Mouse (Mus musculus) gonadal fat pad, adult 2 months (tissue): ENCODE results near the gene Taldo1. TPM values are rescaled to one million over a fixed set of nuclear protein-coding genes. Genes with fewer than 3 reads are reported as not detected.

Experiments used
- DNase-seq: peaks from one replicate; pipeline ENCODE4 v3.0.0-alpha.2; 2012; ENCODE audit warnings: low read depth
- polyA plus RNA-seq: library from polyadenylated mRNA; depleted of rRNA; stranded (reverse); fragments of >200 nt; gene quantifications from 2 replicates; pipeline ENCODE4 v1.2.3, GENCODE M21; 2012

The Taldo1 gene
- polyA plus RNA-seq, 1 experiment: 438 TPM

DNA sequence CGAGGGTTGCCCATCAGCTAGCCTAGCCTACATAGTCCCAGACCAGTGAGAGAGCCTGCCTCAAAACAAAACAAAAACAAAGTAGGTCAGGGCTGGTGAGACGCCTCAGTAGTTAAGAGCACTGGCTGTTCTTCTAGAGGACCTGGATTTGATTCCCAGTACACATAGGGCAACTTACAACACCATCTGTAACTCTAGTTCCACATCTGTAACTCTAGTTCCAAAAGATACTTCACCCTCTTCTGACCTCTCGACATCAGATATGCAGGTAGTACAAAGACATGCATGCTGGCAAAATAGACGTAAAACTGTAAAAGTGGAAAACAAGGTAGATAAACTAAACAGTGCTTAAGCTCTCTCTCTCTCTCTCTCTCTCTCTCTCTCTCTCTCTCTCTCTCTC lies 31.8 kb downstream of the Taldo1 start:
- no peak for DNase-seq

DNA sequence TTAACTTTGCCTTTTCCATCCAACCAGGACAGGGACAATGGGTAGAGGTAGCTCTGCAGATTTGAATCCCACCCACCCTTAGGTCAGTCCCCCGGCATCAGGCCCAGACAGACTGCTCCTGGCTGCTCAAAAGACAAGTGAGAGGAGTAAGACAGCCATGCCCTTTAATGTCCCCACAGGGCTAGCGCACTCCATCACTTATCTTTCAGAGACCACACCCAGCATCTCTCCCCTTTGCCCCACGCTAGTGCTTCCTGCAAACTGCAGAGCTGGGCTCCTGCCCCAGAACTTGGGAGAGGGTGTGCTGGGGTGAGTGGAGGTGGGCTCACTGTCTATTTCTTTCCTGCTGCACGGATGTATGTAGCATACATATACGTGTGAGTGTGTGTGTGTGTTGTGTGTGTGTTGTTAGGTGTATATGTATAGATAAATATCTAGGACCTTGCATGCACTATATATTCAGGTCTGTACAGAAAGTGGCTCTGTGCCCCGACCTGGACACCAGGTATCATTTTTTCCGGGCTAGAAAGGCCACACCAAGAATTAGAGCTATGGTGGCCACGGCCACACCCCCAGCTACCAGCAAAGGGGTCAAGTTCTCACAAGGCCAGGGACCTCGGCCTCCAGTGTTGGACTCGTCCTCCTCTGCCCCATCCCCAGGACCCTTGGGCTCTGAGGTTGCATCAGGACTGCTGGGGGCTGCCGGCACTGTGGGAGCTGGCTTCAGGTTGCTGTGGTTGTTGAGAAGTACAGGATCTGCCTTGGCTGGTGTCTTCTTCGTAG lies 35.1 kb downstream of the Taldo1 start:
- no peak for DNase-seq

DNA sequence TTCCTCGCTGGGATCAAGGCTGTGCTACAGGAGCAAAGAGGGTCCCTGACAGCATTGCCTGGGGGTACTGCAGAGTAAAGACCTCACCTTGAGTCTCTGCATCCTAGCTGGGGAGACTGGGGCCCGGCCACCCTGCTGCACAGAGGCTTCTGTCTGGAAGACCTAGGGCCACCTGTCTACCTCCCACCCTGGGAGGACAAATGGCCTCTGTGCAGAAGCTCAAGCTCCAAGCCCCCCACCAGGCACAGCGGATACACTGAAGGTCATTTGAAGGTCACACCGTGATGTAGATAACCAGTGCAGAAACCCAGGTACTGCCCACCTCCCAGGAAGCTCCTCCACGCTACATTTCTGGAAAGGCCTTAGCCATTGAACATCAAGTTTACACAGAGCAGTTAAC lies 36.7 kb downstream of the Taldo1 start:
- no peak for DNase-seq

DNA sequence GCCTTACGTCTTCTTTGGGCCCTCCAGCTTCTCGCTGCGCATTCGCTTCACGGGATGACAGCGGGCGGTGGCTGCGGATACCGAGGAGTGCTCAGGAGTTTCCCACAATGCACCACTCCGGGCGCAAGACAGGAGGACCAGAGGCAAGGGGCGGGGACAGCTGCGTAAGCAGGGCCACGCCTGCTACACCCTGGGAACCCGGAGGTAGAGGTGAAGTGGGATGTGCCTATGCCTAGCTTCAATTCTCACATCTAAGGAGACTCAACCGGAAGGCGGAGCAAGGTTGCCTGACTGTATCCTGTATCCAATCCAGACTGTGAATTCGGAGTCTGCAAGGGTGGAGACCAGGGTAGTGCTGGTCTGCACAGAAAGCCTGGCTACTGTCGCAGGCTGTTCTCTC lies 37.3 kb downstream of the Taldo1 start, which contains the start of gene Cend1:
TSS of gene Cend1 (minus strand) at position 182 of the 400 bp plus-strand sequence.
- no peak for DNase-seq

DNA sequence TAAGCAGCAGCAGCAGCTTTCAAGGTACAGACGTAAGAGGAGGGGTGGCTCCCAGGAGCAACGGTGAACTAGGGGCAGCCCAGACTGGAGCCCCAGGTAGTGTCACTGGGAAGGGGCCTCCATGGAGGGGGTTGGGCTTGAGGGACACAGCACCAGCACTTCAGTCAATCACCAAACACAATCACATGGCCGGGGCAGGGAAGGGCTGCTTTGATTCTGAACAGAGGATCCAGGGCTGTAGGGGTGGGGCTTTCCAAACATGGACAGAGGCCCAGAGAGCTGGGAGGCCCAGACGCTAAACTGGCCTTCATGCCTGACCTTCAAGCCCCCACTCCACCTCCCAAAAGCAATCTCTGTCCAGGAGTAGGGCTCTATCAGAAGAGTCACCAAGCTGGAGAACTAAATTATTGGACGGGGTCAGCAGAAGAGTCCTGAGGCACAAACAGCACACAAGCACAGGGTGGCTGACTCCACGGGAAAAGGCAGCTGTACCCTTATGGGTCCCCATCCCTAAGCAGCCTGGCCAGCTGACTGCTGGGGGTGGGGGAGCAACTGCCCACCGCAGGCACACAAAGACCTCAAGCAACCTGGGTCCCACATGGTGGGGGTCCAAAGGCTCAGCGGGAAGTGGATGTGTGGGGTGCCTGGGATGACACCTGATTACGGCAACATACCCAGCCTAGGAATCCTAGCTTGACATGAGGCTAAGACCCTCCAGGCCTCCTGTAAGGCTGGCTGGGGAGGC lies 38.0 kb downstream of the Taldo1 start:
- no peak for DNase-seq

DNA sequence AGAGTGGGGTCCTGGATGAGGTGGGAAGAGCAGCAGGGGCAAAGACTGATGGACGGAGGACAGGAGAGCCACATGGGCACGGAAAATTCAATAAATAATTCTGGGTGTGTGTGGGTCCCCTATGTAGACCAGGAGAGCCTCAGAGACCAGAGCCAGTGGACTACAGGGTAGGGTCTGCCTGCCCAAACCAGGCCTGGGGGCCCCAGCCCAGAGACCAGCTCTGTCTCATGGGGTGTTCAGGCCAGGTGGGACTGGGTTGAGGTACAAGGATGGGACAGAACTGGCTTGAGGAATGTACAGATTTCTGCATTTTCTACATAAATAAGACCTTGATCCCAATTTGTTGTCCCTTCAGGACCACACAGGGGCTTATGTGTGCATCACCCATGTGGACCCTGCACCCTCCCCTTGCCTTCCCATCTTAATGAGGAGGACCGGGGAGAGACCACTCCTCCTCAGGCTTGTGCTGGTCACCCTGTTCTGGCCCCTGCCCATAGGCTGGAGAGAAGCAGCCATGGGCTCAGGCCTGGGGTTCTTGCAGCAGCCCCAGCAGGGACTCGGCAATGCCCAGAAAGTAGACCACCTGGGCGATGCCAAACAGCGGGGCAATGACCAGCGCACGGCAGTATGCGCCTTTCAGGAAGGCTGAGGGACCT lies 38.7 kb downstream of the Taldo1 start:
- no peak for DNase-seq

DNA sequence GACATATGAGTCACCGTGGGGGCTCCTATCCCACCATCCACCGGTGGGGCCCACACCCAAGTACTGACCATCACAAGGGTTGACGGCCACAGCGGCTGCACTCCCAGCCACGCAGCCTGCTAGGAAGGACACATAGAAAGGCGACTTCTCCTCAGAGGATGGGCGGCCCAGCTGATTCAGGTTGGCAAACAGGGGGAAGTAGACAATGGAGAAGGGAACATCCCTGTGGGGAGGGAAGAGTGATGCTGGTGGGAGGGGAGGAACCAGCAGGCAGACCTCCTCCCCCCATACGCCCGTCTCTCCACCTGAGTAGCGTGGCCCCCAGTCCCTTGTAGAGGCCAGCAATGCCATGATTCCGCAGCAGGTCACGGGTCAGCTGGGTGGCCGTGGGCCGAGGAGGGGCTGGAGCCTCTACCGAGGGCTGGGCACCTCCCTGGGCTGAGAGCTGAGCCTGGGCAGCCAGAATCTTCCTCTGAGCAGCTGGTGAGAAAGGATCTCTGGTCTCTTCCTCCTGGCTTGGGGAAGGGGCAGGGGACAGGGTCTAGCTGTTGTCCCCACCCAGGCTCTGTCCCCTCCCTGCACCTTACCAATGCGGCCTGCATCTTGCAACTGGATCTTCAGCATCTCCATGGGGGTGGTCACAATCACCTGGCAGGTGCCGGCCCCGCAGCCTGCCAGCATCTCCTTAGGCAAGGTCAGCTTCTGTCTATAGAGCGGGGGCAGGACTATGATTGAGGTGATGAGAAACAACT lies 39.6 kb downstream of the Taldo1 start:
- DNase-seq: no peak

DNA sequence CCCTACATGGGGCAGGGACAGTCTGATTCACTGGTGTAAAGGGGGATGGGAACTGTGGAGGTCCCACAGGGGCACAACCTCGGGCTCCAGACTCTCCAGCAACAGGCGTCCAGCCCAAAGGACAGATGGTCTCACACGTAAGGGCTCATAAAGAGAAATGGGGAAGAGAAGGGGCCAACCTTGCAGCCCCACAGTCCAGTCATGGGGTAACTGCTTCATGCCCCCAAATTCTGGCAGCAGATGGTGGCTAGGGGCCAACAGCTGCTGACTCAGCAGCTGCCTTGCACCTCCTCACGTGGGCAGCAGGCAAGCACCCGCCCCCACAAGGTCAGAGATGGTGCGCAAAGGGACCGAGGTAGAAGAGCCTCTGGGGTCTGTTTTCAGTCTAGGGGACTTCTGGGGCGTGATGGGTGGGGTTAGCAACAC lies 40.2 kb downstream of the Taldo1 start:
- DNase-seq: no peak

DNA sequence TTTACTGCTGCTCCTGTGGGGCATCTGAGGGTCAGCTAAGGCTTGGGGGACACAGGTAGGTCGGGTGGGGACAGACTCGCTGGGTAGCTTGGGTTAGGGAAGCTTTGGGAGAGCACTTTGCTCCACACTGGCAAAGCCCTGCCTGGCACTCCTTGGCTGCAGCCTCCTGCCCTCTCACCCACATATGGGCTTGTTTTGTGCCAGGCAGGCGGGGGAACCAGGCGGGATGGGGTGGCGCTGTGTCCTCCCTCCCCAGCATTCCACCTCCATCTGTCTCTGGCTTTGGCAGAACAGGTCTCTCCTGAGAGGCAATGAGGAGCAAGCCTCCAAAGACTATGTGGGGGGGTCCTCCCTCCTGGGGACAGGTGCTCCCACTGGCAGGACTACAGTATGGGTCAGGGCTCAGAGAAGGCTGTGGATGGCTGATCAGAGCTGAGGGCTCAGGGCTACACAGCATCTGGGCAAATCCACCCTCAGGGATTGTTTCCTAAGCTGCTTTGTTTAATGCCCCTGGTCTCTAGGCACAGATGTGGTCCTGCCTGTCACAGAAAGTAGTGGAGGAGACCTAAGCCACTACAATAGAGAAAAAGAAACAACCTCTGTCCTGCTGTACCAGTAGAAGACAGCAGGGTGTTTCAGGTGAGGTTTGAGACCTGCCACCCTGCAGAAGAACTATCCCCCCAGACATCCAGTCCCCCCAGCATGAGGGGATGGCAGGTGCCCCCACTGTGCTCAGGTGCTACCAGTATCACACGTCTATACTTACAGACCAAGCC lies 40.9 kb downstream of the Taldo1 start:
- no peak for DNase-seq

DNA sequence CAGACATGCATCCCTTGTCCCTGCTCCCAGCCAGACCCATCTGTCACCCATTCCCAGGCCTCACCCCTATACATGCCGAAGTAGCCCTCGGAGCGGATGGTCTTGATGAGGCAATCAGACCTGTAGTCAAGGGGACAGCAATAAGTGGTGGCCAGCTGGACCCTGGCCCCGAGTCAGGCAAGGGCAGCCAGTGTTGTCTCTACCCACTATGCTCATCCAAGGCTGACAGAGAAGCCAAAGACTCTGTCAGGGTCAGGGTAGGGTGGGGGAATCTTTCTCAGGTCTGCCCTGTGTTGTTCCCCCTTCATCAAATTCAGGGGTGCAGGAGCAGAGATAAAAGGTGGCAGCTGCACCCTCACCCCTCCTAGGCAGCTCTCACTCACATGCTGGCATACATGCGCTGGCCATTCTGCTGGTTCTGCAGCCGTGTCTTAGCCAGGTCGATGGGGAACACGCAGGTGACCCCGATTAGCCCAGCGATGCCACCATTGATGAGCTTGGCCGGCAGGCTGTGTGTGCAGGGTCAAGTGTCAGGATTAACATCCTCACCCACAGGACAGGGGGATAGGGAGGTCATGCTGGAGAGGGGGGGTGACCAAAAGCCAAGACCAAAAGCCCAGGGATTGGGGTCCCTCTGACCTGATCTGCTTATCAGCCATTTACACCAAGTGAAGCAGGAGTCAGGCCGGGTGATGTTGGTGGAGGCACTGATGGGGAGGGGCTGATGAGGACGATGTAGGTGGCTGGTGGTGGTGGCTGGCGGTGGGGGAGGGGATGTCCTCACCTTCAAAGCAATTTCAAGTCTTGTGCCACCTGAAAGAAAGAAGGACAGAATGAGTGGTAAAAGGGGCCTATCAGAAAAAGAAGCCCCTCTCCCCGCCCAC lies 41.8 kb downstream of the Taldo1 start:
- DNase-seq: no peak

DNA sequence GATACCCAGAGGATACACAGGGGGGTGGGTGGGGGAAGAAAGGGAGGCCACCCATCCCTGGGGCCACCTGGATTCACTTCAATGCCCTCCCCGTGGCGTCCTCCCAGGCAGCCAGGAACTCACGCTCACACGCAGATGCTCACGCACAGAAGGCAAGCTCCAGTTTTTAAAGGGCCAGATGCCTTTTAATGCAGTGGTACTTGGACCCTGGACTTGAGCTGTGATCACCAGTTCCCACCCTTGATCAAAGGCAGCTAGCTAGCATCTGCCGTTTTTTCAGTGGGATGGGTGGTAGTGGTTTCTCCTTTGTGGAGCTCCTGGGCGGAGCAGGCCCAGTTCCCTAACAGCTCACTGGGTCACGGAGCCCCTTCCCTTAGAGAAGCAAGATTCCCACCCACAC lies 42.5 kb downstream of the Taldo1 start:
- DNase-seq: no peak

DNA sequence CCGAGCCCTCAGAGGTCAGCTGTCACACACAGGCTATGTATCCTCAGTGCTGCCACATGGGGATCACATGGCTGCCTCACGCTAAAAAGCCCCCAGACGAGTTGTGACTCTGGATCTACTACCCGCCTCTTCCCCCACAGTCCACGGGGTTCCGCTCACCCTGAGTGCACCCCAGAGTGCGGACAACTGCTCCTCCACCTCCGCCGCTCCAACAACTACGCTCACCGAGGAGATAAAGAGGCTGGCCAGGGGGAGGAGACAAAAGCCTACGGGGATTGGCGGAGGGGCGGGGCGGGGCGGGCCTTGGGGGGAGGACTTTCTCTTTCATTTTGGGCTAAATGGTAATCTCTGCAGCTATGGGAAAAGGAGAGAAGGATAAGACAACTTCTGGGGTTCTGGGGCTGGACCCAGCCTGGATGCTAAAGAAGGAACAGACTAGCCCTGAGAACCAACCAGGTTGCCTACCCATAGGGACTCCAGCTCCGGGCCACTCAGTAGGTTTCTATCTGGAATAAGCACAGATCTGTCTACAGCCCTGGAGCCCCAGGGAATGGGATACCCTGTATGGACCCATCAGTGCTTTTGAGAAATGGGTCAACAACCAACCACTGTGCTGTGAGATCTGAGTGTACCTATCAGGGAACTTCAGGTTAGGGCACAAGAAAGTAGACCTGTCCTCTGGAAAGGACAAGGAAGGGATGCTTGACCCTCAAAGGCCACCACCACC lies 43.3 kb downstream of the Taldo1 start:
- DNase-seq: no peak

DNA sequence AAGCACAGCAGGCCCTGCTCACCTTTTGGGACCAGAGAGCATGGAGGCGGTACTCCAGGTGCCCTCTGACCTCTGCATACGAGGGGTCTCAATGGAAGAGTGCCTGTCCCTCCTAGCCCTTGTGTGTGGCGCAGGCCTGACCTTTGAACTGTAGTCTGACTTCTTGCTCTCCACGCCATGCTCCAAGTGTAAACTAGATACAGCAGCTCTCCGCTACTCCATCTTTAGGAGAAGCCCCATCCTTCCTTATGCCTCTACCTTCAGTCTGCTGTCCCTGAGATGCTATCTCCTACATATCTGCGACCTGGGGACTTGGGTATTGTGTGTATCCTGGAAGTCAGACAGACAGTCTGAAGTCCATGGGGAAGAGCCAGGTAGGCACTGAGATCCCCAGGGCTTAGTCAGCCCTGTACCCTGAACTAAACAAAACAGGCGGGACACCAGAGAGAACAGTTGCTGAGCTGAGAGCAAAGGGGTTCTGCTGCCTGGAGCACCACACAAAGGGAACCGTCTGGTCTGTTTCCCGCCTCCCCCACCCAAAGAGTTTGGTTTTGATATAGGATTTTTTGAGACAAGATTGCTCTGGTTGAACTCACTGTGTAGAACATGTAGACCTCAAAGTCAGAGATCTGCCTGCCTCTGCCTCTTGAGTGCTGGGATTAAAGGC lies 44.0 kb downstream of the Taldo1 start:
- DNase-seq: no peak

DNA sequence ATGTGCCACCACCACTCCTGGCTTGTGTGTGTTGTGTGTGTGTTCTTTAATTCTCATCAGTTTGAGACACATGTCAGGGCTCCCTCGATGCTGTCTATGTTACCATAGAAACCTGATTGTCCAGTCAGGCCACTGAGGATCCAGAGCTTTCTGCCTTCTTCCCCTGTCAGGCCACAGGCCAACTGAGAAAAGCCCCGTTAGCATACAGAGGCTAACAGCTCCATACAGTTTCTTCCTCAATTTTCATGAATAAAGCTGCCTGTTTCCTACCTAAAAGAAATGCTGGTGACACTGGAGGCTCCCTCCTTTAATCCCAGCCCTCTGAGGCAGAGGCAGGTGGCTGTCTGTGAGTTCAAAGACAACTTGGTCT lies 44.5 kb downstream of the Taldo1 start:
- no peak for DNase-seq

DNA sequence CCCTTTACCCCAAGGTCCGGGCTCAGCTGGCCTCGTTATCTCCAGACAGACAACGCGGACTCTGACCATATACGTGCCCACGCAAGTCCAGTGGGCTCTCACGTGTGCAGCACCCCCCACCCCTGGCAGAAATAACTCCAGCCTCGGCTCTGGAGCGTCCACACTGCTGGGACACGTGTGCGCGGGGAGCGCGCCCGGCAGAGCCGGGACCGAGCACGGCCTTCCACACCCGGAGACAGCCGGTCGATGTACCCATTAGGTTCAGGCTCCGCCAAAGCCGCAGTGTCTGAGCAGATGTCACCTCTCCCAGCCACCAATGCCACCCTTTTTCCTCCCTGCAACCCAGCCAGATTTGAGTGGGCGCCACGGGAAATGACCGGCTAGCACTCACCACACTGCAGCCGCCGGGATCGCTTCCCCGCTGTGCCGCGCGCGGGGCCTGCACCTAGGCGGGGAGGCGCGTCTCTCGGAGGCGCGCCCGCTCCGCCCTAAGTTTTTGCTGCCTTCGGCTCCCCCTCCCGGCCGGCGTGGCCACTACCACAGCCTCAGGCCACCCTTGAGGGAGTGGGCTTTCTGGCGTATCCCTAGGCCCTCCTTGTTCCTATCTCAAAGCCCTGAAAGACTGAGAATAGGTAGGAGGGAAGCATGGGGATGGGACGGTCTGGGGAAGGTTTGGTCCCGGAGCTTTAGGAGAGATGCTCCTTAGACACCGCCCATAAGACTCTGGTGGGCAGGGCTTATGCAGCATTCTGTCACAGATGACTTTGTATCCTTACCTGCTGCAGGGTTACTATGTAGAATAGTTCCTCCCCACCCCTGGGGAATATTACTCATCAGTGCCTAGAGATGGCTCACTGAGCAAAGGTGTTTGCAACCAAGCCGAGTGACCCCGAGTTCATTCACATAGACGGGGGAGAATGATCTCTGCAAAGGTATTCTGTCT lies 45.5 kb downstream of the Taldo1 start, which contains the start of gene Slc25a22:
TSS of gene Slc25a22 (minus strand) at position 715 of the 943 bp plus-strand sequence.
- no peak for DNase-seq

DNA sequence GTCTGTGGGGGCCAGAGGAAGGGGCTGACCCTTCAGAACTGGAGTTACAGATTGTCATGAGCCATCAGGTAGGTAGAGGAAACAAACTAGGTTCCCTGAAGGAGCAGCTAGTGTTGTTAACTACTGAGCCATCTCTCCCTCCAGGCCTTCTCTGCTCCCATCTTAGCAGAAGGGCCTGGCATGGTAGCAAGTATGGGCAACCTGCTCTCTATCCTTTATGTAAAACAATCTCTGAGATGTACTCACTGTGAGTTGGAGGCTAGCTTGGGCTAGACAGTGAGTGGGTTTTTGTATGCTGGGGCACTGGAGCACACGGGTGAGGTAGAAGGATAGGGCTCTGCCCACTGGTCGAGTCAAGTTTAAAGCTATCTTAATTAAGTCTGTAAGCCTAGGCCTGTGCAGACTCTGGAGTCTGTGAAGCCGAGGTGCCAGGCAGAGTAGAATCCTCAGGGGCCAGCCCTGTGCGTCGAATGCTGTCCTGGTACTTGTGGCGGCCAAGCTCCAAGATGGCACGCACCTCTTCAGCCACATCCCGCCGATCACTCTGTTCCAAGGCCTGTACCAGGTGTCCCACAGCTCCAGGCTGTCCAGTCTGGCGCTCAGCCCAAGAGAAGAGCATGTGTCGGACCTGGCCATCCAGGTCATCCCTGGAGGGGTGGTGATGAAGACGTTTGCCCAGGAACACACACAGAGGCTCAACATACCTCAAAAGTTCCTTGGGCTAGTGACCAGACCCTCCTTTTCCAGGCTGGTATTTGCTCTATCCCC lies 46.4 kb downstream of the Taldo1 start:
- no peak for DNase-seq

DNA sequence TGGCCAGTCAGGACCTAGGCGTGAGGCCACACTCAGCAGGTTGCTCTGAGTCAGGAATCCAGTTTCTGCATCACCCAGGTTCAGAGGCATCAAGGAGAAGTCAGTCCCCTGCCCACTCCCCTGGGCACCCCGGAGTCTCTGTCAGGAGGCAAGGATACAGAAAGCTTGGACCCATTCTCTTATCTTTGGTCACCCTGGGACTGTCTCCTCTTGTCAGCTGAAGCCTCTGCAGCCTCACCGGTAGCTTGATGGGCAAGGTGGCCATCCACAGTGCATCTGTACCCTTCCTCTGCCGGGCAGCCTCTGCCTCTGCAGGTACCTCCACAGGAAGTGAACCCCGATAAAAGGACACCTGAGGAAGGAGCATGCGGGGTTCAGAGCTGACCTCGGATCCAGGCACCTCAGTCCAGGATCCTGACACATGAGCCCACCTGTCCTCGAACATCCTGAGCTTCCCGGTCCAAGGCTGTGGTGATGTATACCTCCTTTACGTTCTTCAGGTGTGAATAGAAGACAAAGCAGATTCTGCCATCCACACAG lies 47.2 kb downstream of the Taldo1 start:
- no peak for DNase-seq
